Mouse (Mus musculus) spleen, adult 18-20 months (tissue): ENCODE data around the gene Rnls.

Source experiments
- DNase-seq, 2 experiments: peaks; one replicate each; pipeline ENCODE4 v3.0.0; 2022; ENCODE audit warnings: mixed read lengths in 2 of 2

Gene Rnls

GRCm38 (mm10) chr19:33102008-33102782 is 289.9 kb downstream of the Rnls start:
- DNase-seq, result no peak

- peak; percentile 42 to 54 for DNase-seq
Measured at GRCm38 (mm10) chr19:33101093-33102007, 290.7 kb downstream of the Rnls start.

GRCm38 (mm10) chr19:33100598-33100997 is 291.5 kb downstream of the Rnls start:
- DNase-seq, result no peak

GRCm38 (mm10) chr19:33100031-33100430 is 292.1 kb downstream of the Rnls start:
- DNase-seq, result no peak

- no peak for DNase-seq
Measured at GRCm38 (mm10) chr19:33099201-33099788, 292.8 kb downstream of the Rnls start.

GRCm38 (mm10) chr19:33097691-33098090 is 294.4 kb downstream of the Rnls start:
- no peak for DNase-seq

GRCm38 (mm10) chr19:33096581-33096980 is 295.5 kb downstream of the Rnls start:
- DNase-seq, result no peak

GRCm38 (mm10) chr19:33092575-33092974 is 299.5 kb downstream of the Rnls start:
- DNase-seq, result no peak

GRCm38 (mm10) chr19:33091324-33091723 is 300.8 kb downstream of the Rnls start:
- no peak for DNase-seq

GRCm38 (mm10) chr19:33088868-33089267 is 303.2 kb downstream of the Rnls start:
- no peak for DNase-seq

- no peak for DNase-seq
Measured at GRCm38 (mm10) chr19:33087961-33088360, 304.1 kb downstream of the Rnls start.
